Mouse (Mus musculus): ENCODE data around the gene Suco. TPM values are rescaled to one million over a fixed set of nuclear protein-coding genes. Genes with fewer than 3 reads are reported as not detected.

Suco gene
- polyA plus RNA-seq, 1 experiment = 3.7 TPM

- no peaks in the 10 kb centered on the region for H3K4me1 ChIP-seq (ENCODE audit: control insufficient read depth, insufficient read depth, low read length)
- 79% methylated on average over 9 of the region's 9 CpGs for WGBS
- no peak for DNase-seq
- H3K36me3 ChIP-seq (ENCODE audit: control insufficient read depth, insufficient read depth, low read length) = no peaks in the 10 kb centered on the region
- H3K27ac ChIP-seq (ENCODE audit: insufficient read depth, low read depth, low read length) = no peak within 1 kb of the TSS
- no peak for TF ChIP-seq CTCF (conservative IDR thresholded peaks at IDR 0.05; ENCODE audit: insufficient read depth, insufficient read length, low read depth, low read length)
- no peak for TF ChIP-seq POLR2A (IDR thresholded peaks at IDR 0.05; ENCODE audit: low read depth, low read length)
- no peak within 1 kb of the TSS for H3K4me3 ChIP-seq (ENCODE audit: insufficient read depth, low read depth, low read length)
- no peaks in the 10 kb centered on the region for H3K27me3 ChIP-seq (replicated peaks; ENCODE audit: control insufficient read depth, insufficient read depth, low read length)
Measured at GRCm38 (mm10) chr1:161788339-161788738, 88.1 kb downstream of the Suco start, which contains the start of gene Fasl. Fasl (minus strand) TSS chr1:161788495.

DNA sequence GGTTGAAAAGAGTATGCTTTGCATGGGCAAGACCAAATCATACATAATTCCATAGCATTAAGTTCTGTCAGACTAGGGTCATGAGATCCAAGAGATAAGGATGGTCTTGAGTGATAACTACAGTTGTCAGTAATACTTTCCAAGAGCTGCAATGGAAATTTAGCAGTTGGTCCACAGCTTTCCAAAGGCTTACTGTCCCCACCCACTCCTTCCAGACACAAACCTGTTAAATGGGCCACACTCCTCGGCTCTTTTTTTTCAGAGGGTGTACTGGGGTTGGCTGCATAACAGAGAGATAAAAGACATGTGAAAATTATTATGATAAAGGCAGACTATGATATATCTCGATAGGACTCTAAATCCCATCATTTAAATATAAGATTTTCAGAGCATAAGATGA is 93.8 kb downstream of the Suco start:
- no peak overlapping the region for H3K27ac ChIP-seq (ENCODE audit: insufficient read depth, low read depth, low read length)
- no peak overlapping the region for H3K4me3 ChIP-seq (ENCODE audit: insufficient read depth, low read depth, low read length)
- no peak for DNase-seq
- no peaks in the 10 kb centered on the region for H3K4me1 ChIP-seq (ENCODE audit: control insufficient read depth, insufficient read depth, low read length)
- no peak for TF ChIP-seq CTCF (conservative IDR thresholded peaks at IDR 0.05; ENCODE audit: insufficient read depth, insufficient read length, low read depth, low read length)
- TF ChIP-seq POLR2A (IDR thresholded peaks at IDR 0.05; ENCODE audit: low read depth, low read length) = no peak
- 79% methylated on average over 2 of the region's 2 CpGs for WGBS
- H3K27me3 ChIP-seq (replicated peaks; ENCODE audit: control insufficient read depth, insufficient read depth, low read length) = no peaks in the 10 kb centered on the region
- no peaks in the 10 kb centered on the region for H3K36me3 ChIP-seq (ENCODE audit: control insufficient read depth, insufficient read depth, low read length)

DNA sequence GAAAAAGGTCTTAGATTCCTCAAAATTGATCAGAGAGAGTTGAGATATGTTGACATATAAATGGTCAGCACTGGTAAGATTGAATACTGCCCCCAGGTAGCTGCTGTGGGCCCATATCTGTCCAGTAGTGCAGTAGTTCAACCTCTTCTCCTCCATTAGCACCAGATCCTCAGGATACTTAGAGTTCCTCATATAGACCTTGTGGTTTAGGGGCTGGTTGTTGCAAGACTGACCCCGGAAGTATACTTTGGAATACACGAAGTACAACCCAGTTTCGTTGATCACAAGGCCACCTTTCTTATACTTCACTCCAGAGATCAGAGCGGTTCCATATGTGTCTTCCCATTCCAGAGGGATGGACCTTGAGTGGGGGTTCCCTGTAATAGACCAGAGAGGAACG is 94.9 kb downstream of the Suco start:
- no peak overlapping the region for H3K4me3 ChIP-seq (ENCODE audit: insufficient read depth, low read depth, low read length)
- H3K4me1 ChIP-seq (ENCODE audit: control insufficient read depth, insufficient read depth, low read length) = no peaks in the 10 kb centered on the region
- no peak for DNase-seq
- TF ChIP-seq CTCF (conservative IDR thresholded peaks at IDR 0.05; ENCODE audit: insufficient read depth, insufficient read length, low read depth, low read length) (no peak), POLR2A (IDR thresholded peaks at IDR 0.05; ENCODE audit: low read depth, low read length) (no peak)
- no peaks in the 10 kb centered on the region for H3K36me3 ChIP-seq (ENCODE audit: control insufficient read depth, insufficient read depth, low read length)
- no peak overlapping the region for H3K27ac ChIP-seq (ENCODE audit: insufficient read depth, low read depth, low read length)
- 88% methylated on average over 5 of the region's 5 CpGs for WGBS
- H3K27me3 ChIP-seq (replicated peaks; ENCODE audit: control insufficient read depth, insufficient read depth, low read length) = no peaks in the 10 kb centered on the region

- H3K27me3 ChIP-seq (replicated peaks; ENCODE audit: control insufficient read depth, insufficient read depth, low read length) = no peaks in the 10 kb centered on the region
- H3K4me1 ChIP-seq (ENCODE audit: control insufficient read depth, insufficient read depth, low read length) = no peaks in the 10 kb centered on the region
- H3K4me3 ChIP-seq (ENCODE audit: insufficient read depth, low read depth, low read length) = no peak overlapping the region
- DNase-seq = no peak
- H3K27ac ChIP-seq (ENCODE audit: insufficient read depth, low read depth, low read length) = no peak overlapping the region
- H3K36me3 ChIP-seq (ENCODE audit: control insufficient read depth, insufficient read depth, low read length) = no peaks in the 10 kb centered on the region
- no peak for TF ChIP-seq POLR2A (IDR thresholded peaks at IDR 0.05; ENCODE audit: low read depth, low read length)
- no peak for TF ChIP-seq CTCF (conservative IDR thresholded peaks at IDR 0.05; ENCODE audit: insufficient read depth, insufficient read length, low read depth, low read length)
Measured at GRCm38 (mm10) chr1:161779057-161779456, 97.4 kb downstream of the Suco start.

GRCm38 (mm10) chr1:161775151-161775550 is 101.3 kb downstream of the Suco start:
- Histone ChIP-seq H3K4me1 (ENCODE audit: control insufficient read depth, insufficient read depth, low read length) (no peaks in the 10 kb centered on the region), H3K27me3 (replicated peaks; ENCODE audit: control insufficient read depth, insufficient read depth, low read length) (no peaks in the 10 kb centered on the region), H3K4me3 (ENCODE audit: insufficient read depth, low read depth, low read length) (no peak overlapping the region), H3K27ac (ENCODE audit: insufficient read depth, low read depth, low read length) (no peak overlapping the region), H3K36me3 (ENCODE audit: control insufficient read depth, insufficient read depth, low read length) (no peaks in the 10 kb centered on the region)
- DNase-seq = no peak
- WGBS = 61% methylated on average over 6 of the region's 6 CpGs
- TF ChIP-seq POLR2A (IDR thresholded peaks at IDR 0.05; ENCODE audit: low read depth, low read length) (no peak), CTCF (conservative IDR thresholded peaks at IDR 0.05; ENCODE audit: insufficient read depth, insufficient read length, low read depth, low read length) (no peak)

DNA sequence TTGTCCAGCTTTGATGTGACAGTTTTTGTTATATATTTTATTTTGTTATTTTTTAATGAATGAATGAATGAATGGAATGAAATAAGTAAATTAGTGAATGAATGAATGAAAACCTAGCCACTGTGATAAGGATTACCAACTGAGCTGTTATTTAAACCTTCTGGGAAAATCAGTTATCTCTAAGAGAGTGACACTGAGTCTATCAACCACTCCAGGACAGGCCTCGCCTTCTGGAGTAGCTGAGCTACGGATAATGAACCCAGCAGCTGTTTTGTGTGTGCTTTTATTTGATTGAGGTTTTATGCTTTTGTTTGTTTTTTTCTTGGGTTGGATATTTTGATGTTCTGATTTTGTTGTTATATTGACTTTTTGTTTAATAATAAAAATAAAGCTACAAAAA is 105.2 kb downstream of the Suco start:
- Histone ChIP-seq H3K36me3 (ENCODE audit: control insufficient read depth, insufficient read depth, low read length) (no peaks in the 10 kb centered on the region), H3K27ac (ENCODE audit: insufficient read depth, low read depth, low read length) (no peak overlapping the region), H3K4me3 (ENCODE audit: insufficient read depth, low read depth, low read length) (no peak overlapping the region), H3K4me1 (ENCODE audit: control insufficient read depth, insufficient read depth, low read length) (no peaks in the 10 kb centered on the region), H3K27me3 (replicated peaks; ENCODE audit: control insufficient read depth, insufficient read depth, low read length) (no peaks in the 10 kb centered on the region)
- TF ChIP-seq CTCF (conservative IDR thresholded peaks at IDR 0.05; ENCODE audit: insufficient read depth, insufficient read length, low read depth, low read length) (no peak), POLR2A (IDR thresholded peaks at IDR 0.05; ENCODE audit: low read depth, low read length) (no peak)
- 84% methylated on average over 2 of the region's 2 CpGs for WGBS
- DNase-seq = no peak

GRCm38 (mm10) chr1:161769329-161769728 is 107.2 kb downstream of the Suco start:
- TF ChIP-seq POLR2A (IDR thresholded peaks at IDR 0.05; ENCODE audit: low read depth, low read length) = no peak
- TF ChIP-seq CTCF (conservative IDR thresholded peaks at IDR 0.05; ENCODE audit: insufficient read depth, insufficient read length, low read depth, low read length) = no peak
- DNase-seq = no peak
- Histone ChIP-seq H3K27me3 (replicated peaks; ENCODE audit: control insufficient read depth, insufficient read depth, low read length) (no peaks in the 10 kb centered on the region), H3K36me3 (ENCODE audit: control insufficient read depth, insufficient read depth, low read length) (no peaks in the 10 kb centered on the region), H3K27ac (ENCODE audit: insufficient read depth, low read depth, low read length) (no peak overlapping the region), H3K4me1 (ENCODE audit: control insufficient read depth, insufficient read depth, low read length) (no peaks in the 10 kb centered on the region), H3K4me3 (ENCODE audit: insufficient read depth, low read depth, low read length) (no peak overlapping the region)
- 93% methylated on average over 1 of the region's 1 CpGs for WGBS

DNA sequence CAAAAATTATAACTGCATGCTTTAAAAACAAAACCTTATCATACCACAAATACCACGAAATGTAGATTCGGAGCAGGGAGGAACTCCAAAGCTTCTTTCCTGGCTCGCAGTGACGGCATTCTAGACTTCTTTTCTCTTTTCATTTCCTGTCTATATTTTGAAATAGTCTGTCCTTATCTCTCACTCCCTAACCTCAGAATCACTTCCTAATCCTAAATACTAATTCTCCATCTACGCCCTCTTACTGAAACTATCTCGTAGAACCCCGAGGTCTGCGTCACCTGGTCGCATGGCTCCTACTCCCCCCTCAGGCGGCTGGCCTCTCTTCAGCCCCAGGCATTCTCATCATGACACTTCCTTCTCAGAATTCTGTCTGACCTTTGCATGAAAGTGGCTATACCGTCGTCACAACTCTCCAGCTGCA is 109.4 kb downstream of the Suco start:
- DNase-seq = no peak
- H3K4me3 ChIP-seq (ENCODE audit: insufficient read depth, low read depth, low read length) = no peak overlapping the region
- no peaks in the 10 kb centered on the region for H3K4me1 ChIP-seq (ENCODE audit: control insufficient read depth, insufficient read depth, low read length)
- no peak overlapping the region for H3K27ac ChIP-seq (ENCODE audit: insufficient read depth, low read depth, low read length)
- 66% methylated on average over 12 of the region's 12 CpGs for WGBS
- no peak for TF ChIP-seq POLR2A (IDR thresholded peaks at IDR 0.05; ENCODE audit: low read depth, low read length)
- TF ChIP-seq CTCF (conservative IDR thresholded peaks at IDR 0.05; ENCODE audit: insufficient read depth, insufficient read length, low read depth, low read length) = no peak
- no peaks in the 10 kb centered on the region for H3K36me3 ChIP-seq (ENCODE audit: control insufficient read depth, insufficient read depth, low read length)
- H3K27me3 ChIP-seq (replicated peaks; ENCODE audit: control insufficient read depth, insufficient read depth, low read length) = no peaks in the 10 kb centered on the region

Measured in kidney, adult 2 months (tissue).